Mouse (Mus musculus): ENCODE results near the gene Cnep1r1. TPM values are rescaled to one million over a fixed set of nuclear protein-coding genes. Genes with fewer than 3 reads are reported as not detected.
A peak's percentile ranks its signal among the peaks of the same experiment; 100 is the strongest.

Gene Cnep1r1
- 31.0 and 31.4 TPM in 2 replicates for polyA plus RNA-seq (2015; fragmentation: Nextera tagmentation; extraction: Ambion mirVana)

DNA sequence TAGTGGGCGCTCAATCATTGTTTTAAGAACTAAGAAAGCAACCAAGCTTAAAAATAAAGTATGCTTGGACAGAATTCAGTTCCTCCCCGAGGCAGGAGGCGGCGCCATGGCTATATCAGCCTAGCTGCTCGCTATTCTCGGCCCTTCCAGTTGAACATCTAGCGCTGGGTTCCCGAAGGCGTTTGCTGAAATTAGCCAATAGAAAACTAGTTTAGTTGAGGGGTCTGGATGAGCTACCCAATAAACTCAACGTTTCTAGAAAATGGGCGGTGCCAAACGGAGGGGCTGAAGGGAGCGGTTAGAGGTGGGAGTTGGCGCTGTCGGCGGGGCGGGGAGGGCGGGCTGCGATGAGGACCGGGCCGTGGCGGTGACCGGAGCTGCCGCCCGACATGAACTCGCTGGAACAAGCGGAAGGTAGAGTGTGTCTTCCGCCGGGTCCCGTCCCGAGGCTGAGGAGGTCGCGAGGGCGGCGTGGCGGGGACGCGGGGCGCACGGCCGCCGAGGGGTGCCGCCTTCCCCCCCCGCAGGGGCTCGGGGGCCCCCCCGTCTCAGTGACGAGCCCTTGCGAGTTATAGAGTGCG lies at the start of gene Cnep1r1:
Gene Cnep1r1 (plus strand): TSS at position 314 of the 581 bp plus-strand sequence.
- under 1% methylated on average over 49 of the region's 49 CpGs for WGBS
- H3K36me3 ChIP-seq (ENCODE audit: control insufficient read depth, insufficient read depth) = peaks cover 8% of the 10 kb centered on the region; the same call in 1 of the 2 replicates
- H3K27ac ChIP-seq (ENCODE audit: low read depth, low read length) = peak within 1 kb of the TSS; percentile 62
- H3K4me2 ChIP-seq (replicated peaks; ENCODE audit: low read depth) = peak within 1 kb of the TSS; percentile 66
- H3K4me3 ChIP-seq (ENCODE audit: low read depth, low read length) = peak within 1 kb of the TSS; percentile 91
- H3K9me3 ChIP-seq (ENCODE audit: control insufficient read depth) = no peaks in the 10 kb centered on the region
- ATAC-seq = peak; percentile 97
- peak; percentile 85 for TF ChIP-seq CTCF (IDR thresholded peaks at IDR 0.05; ENCODE audit: low read depth)
- H3K27me3 ChIP-seq (replicated peaks; ENCODE audit: control insufficient read depth, insufficient read depth, low read length) = peaks cover 13% of the 10 kb centered on the region; the same call in 1 of the 2 replicates
- peak within 1 kb of the TSS; percentile 76 for H3K9ac ChIP-seq (ENCODE audit: low read depth, low read length)
- no peaks in the 10 kb centered on the region for H3K4me1 ChIP-seq (replicated peaks; ENCODE audit: control insufficient read depth, insufficient read depth, low read length)

DNA sequence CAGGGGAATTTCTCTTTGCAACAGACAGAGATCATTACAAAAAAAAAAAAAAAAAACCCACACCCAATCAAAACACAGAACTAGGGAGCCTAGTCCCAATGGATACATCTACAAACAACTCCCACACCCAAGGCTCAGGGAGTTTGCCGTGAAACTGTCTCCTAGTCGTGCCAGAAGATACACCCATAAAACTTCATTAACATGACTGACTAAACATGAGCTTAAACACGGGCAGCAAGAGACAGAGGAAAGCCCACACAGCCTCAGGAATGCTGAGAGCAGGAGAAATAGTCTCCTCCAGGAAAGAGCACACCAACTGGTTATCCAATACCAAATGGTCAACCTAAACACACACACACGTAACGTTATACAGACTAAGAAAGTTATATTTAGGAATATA lies 36.4 kb upstream of the Cnep1r1 start:
- Histone ChIP-seq H3K27me3 (replicated peaks; ENCODE audit: control insufficient read depth, insufficient read depth, low read length) (no peaks in the 10 kb centered on the region), H3K9me3 (ENCODE audit: control insufficient read depth) (no peaks in the 10 kb centered on the region), H3K27ac (ENCODE audit: low read depth, low read length) (no peak overlapping the region), H3K4me2 (replicated peaks; ENCODE audit: low read depth) (no peak overlapping the region), H3K4me3 (ENCODE audit: low read depth, low read length) (no peak overlapping the region), H3K36me3 (ENCODE audit: control insufficient read depth, insufficient read depth) (no peaks in the 10 kb centered on the region), H3K9ac (ENCODE audit: low read depth, low read length) (no peak overlapping the region), H3K4me1 (replicated peaks; ENCODE audit: control insufficient read depth, insufficient read depth, low read length) (no peaks in the 10 kb centered on the region)
- 46% methylated on average over 5 of the region's 5 CpGs for WGBS
- no peak for ATAC-seq
- no peak for TF ChIP-seq CTCF (IDR thresholded peaks at IDR 0.05; ENCODE audit: low read depth)

DNA sequence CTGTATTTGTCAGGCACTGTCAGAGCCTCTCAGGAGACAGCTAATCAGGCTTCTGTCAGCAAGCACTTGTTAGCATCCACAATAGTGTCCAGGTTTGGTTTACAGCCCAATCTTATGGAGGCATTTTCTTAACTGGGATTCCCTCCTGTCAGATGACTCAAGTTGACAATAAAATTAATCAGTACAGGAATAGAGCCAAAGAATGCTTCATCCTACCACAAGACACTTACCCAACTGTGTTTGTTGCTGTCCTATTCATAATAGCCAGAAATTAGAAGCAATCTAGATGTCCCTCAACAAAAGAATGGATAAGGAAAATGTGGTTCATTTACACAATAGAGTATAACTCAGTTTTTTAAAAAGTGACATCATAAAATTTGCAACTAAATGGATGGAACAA lies 30.6 kb upstream of the Cnep1r1 start:
- Histone ChIP-seq H3K36me3 (ENCODE audit: control insufficient read depth, insufficient read depth) (no peaks in the 10 kb centered on the region), H3K27me3 (replicated peaks; ENCODE audit: control insufficient read depth, insufficient read depth, low read length) (no peaks in the 10 kb centered on the region), H3K9me3 (ENCODE audit: control insufficient read depth) (no peaks in the 10 kb centered on the region), H3K4me2 (replicated peaks; ENCODE audit: low read depth) (no peak overlapping the region), H3K4me3 (ENCODE audit: low read depth, low read length) (no peak overlapping the region), H3K9ac (ENCODE audit: low read depth, low read length) (no peak overlapping the region), H3K27ac (ENCODE audit: low read depth, low read length) (no peak overlapping the region), H3K4me1 (replicated peaks; ENCODE audit: control insufficient read depth, insufficient read depth, low read length) (no peaks in the 10 kb centered on the region)
- no peak for TF ChIP-seq CTCF (IDR thresholded peaks at IDR 0.05; ENCODE audit: low read depth)
- no peak for ATAC-seq

DNA sequence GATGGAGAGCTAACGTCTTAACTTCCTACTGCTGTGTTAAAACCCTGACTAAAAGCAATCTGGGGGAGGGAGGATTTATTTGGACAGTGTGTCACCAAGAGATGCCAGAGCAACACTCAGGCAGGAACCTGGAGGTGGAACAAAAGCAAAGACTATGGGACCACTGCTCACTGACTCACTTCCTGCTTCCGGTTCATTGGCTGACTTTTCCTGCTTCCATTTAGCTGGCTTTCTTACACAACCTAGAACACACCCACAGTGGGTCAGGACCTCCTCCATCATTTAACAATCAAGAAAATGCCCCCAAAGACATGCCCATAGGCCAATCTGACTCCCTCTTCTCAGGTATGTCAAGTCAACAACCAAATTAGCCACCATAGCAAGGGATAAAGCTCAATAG lies 26.9 kb upstream of the Cnep1r1 start:
- WGBS = 81% methylated on average over 2 of the region's 2 CpGs
- Histone ChIP-seq H3K4me1 (replicated peaks; ENCODE audit: control insufficient read depth, insufficient read depth, low read length) (no peaks in the 10 kb centered on the region), H3K27ac (ENCODE audit: low read depth, low read length) (no peak overlapping the region), H3K9ac (ENCODE audit: low read depth, low read length) (no peak overlapping the region), H3K4me3 (ENCODE audit: low read depth, low read length) (no peak overlapping the region), H3K4me2 (replicated peaks; ENCODE audit: low read depth) (no peak overlapping the region), H3K9me3 (ENCODE audit: control insufficient read depth) (no peaks in the 10 kb centered on the region), H3K36me3 (ENCODE audit: control insufficient read depth, insufficient read depth) (no peaks in the 10 kb centered on the region), H3K27me3 (replicated peaks; ENCODE audit: control insufficient read depth, insufficient read depth, low read length) (no peaks in the 10 kb centered on the region)
- no peak for TF ChIP-seq CTCF (IDR thresholded peaks at IDR 0.05; ENCODE audit: low read depth)
- ATAC-seq = no peak

DNA sequence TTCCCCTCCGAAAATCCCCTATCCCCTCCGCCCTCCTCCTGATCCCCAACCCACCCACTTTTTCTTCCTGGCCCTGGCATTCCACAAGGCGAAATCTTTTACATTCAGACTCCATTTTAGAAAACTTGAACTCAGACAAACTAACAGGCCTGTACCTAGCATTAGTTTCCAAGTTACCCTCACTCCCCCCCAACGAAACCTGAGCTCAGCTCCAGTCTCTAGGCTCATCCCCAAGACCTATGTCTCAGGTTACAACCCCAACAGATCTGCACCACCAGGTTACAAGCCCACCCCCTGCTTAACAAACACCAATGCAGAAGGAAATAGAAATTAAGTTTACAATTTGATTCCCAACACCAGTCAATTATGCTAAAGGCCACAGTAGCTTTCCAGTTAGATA lies 25.2 kb upstream of the Cnep1r1 start:
- Histone ChIP-seq H3K27ac (ENCODE audit: low read depth, low read length) (no peak overlapping the region), H3K36me3 (ENCODE audit: control insufficient read depth, insufficient read depth) (no peaks in the 10 kb centered on the region), H3K4me2 (replicated peaks; ENCODE audit: low read depth) (no peak overlapping the region), H3K4me1 (replicated peaks; ENCODE audit: control insufficient read depth, insufficient read depth, low read length) (no peaks in the 10 kb centered on the region), H3K9me3 (ENCODE audit: control insufficient read depth) (no peaks in the 10 kb centered on the region), H3K9ac (ENCODE audit: low read depth, low read length) (no peak overlapping the region), H3K4me3 (ENCODE audit: low read depth, low read length) (no peak overlapping the region), H3K27me3 (replicated peaks; ENCODE audit: control insufficient read depth, insufficient read depth, low read length) (no peaks in the 10 kb centered on the region)
- no peak for ATAC-seq
- 76% methylated on average over 4 of the region's 4 CpGs for WGBS
- TF ChIP-seq CTCF (IDR thresholded peaks at IDR 0.05; ENCODE audit: low read depth) = no peak

DNA sequence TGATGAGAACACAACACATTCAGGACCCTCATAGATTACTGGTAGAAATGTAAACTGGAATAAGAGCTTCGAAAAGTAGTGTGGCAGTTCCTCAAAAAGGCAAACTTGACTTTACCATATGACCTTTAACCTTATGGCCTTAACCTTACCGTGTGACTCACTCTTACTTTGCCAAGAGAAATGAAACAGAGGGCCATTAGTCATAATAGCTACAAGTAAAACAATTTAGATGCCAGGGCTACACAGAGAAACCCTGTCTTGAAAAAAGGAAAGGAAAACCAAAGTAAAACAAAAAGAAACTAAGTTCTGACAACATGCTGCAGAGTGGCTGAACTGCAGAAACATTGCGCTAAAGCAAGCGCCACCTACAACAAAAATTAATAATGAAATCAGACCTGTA lies 19.7 kb upstream of the Cnep1r1 start:
- no peak overlapping the region for H3K4me2 ChIP-seq (replicated peaks; ENCODE audit: low read depth)
- no peaks in the 10 kb centered on the region for H3K9me3 ChIP-seq (ENCODE audit: control insufficient read depth)
- no peak for ATAC-seq
- H3K4me1 ChIP-seq (replicated peaks; ENCODE audit: control insufficient read depth, insufficient read depth, low read length) = no peaks in the 10 kb centered on the region
- 74% methylated on average over 4 of the region's 4 CpGs for WGBS
- no peak overlapping the region for H3K27ac ChIP-seq (ENCODE audit: low read depth, low read length)
- no peak for TF ChIP-seq CTCF (IDR thresholded peaks at IDR 0.05; ENCODE audit: low read depth)
- no peak overlapping the region for H3K4me3 ChIP-seq (ENCODE audit: low read depth, low read length)
- H3K27me3 ChIP-seq (replicated peaks; ENCODE audit: control insufficient read depth, insufficient read depth, low read length) = no peaks in the 10 kb centered on the region
- H3K36me3 ChIP-seq (ENCODE audit: control insufficient read depth, insufficient read depth) = no peaks in the 10 kb centered on the region
- H3K9ac ChIP-seq (ENCODE audit: low read depth, low read length) = no peak overlapping the region

DNA sequence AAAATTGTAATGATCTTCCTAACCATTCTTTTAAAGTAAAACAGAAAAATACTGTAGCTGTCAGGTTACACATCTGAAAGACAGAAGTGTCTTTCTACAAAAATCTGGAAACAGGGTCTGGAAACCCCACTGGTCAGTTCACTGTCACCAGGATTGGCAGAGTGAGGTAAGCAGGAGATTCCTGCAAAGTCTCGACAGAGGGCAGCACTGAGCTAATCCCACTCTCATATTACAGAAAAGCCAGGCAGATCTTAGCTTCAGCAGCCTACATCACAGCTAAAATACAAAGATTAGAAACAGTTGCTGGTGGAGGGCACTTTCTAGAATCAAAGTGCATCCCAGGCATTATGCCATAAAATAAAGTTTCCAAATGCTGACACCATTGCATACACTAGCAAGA lies 19.0 kb upstream of the Cnep1r1 start:
- no peaks in the 10 kb centered on the region for H3K9me3 ChIP-seq (ENCODE audit: control insufficient read depth)
- no peaks in the 10 kb centered on the region for H3K36me3 ChIP-seq (ENCODE audit: control insufficient read depth, insufficient read depth)
- H3K4me1 ChIP-seq (replicated peaks; ENCODE audit: control insufficient read depth, insufficient read depth, low read length) = no peaks in the 10 kb centered on the region
- H3K4me3 ChIP-seq (ENCODE audit: low read depth, low read length) = no peak overlapping the region
- no peaks in the 10 kb centered on the region for H3K27me3 ChIP-seq (replicated peaks; ENCODE audit: control insufficient read depth, insufficient read depth, low read length)
- no peak for ATAC-seq
- no peak overlapping the region for H3K9ac ChIP-seq (ENCODE audit: low read depth, low read length)
- peak; percentile 83 for TF ChIP-seq CTCF (IDR thresholded peaks at IDR 0.05; ENCODE audit: low read depth)
- no peak overlapping the region for H3K4me2 ChIP-seq (replicated peaks; ENCODE audit: low read depth)
- H3K27ac ChIP-seq (ENCODE audit: low read depth, low read length) = no peak overlapping the region
- 0% methylated on average over 1 of the region's 1 CpGs for whole genome bisulfite sequencing

Data from intestine, postnatal 0 days (tissue).